Mouse (Mus musculus) lung, adult 2 months (tissue): ENCODE measurements at regions not wholly inside any gene's neighbourhood (a gene's known extent, or its start where the extent isn't known, plus 50 kb on each side); places are given as distances from the start of the nearest gene placed in this dataset.

Source experiments
- DNase-seq: peaks from one replicate; pipeline ENCODE4 v3.0.0; 2022
- H3K4me1 ChIP-seq: fragments of 200-500 bp; 2 replicates; pipeline ENCODE4 v1.6.1; 2011; ENCODE audit warnings: low read length; ENCODE audit not compliant: control insufficient read depth, insufficient read depth
- H3K4me3 ChIP-seq: fragments of 200-500 bp; replicated peaks from 2 replicates; pipeline ENCODE3; 2011; ENCODE audit warnings: low read depth, mild to moderate bottlenecking, control low read depth, low read length; ENCODE audit errors: extremely low read depth
- CTCF ChIP-seq: fragments of 200-500 bp; IDR thresholded peaks from 2 replicates; pipeline ENCODE4 v1.5.1; 2011; ENCODE audit warnings: mild to moderate bottlenecking, low read length, control low read depth; ENCODE audit not compliant: insufficient read depth
- POLR2A ChIP-seq: fragments of 200-500 bp; IDR thresholded peaks from 2 replicates; pipeline ENCODE4 v1.6.1; 2011; ENCODE audit warnings: low read depth, mild to moderate bottlenecking, control low read depth, low read length, borderline replicate concordance; ENCODE audit errors: extremely low read depth
- WGBS: fragments of 180-500 bp; shearing (Covaris S2); methylation state at CpG from one replicate; pipeline ENCODE4 v1.1.7; 2018; 5-methylcytosine and 5-hydroxymethylcytosine counted together

- TF ChIP-seq CTCF = no peak
- TF ChIP-seq POLR2A = no peak
- DNase-seq = no peak
- no peak overlapping the region for H3K4me3 ChIP-seq
- peaks cover 5% of the 10 kb centered on the region; the same call in 1 of the 2 replicates for H3K4me1 ChIP-seq
- WGBS = 78% methylated on average over 4 of the region's 4 CpGs
These were observed 157.7 kb downstream of the Ifng start for GRCm38 (mm10) chr10:118598497-118598896.

DNA sequence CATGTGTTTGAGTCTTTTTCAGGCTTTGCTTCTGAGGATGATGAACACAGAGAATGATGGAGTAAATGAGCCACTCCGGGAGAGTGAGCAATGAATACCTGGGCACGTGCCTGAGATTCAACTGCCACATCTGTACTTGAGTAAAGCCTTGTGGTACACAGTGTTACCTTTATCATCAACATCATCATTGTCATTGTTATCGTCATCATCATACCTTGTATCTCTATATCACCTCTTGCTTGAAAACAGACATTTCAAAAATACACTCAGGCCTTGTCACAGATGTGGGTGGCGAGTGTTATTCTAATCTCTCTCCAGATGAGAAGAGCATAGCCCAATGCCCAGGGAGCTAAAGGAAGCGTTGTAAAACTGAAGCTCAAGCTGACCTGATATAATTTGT is 158.4 kb downstream of the Ifng start:
- TF ChIP-seq CTCF (no peak), POLR2A (no peak)
- H3K4me3 ChIP-seq = no peak overlapping the region
- WGBS = 78% methylated on average over 5 of the region's 5 CpGs
- H3K4me1 ChIP-seq = peaks cover 5% of the 10 kb centered on the region; the same call in 1 of the 2 replicates
- DNase-seq = no peak

- 56% methylated on average over 4 of the region's 4 CpGs for WGBS
- Histone ChIP-seq H3K4me1 (peaks cover 5% of the 10 kb centered on the region; the same call in 1 of the 2 replicates), H3K4me3 (no peak overlapping the region)
- no peak for TF ChIP-seq CTCF
- TF ChIP-seq POLR2A = no peak
- no peak for DNase-seq
These were observed 158.8 kb downstream of the Ifng start for GRCm38 (mm10) chr10:118599610-118600009.

DNA sequence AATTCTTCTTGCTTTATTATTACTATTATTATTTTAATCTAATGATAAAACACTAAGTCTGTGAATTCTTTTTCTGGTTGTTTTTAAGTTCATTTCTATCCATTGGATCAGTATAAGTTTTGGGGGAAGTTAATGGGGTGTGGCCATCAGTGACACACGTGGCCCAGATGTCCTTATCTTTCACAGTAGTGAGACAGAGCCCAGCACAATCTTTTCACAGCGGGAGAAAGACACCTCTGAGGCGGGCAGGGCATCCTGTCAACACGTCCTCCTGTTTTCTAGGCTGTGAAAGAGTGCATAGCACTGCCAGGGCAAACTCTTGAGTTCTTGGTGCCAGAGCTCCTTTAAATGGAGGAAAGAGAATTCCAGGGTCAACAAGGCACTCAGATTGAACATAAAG is 162.1 kb downstream of the Ifng start:
- 39% methylated on average over 4 of the region's 4 CpGs for WGBS

DNA sequence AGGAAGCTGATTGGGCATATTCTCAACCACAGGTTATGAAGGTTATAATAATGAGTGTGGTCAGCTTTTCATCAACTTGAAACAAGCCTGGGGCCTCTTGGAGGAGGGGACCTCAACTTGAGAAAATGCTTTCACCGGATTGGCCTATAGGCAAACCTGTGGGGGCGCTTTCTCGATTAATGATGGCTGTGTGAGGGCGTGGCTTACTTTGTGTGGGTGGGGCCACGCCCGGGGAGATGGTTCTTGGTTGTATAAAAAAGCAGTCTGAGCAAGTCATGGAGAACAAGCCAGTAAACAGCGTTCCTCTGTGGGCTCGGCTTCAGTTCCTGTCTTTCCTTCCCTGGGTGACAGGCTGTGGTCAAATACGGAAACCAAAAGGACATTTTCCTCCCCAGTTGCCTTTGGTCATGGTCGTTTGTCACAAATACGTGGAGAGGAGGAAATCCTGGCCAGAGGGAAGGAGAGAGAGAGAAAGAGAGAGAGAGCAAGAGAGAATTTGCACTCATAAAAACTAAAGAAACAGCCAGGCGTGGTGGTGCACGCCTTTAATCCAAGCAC is 163.1 kb downstream of the Ifng start:
- WGBS = 81% methylated on average over 13 of the region's 13 CpGs

More for the DNA sequence above, 162.1 kb downstream of the Ifng start:
- no peak overlapping the region for H3K4me3 ChIP-seq
- TF ChIP-seq POLR2A (no peak), CTCF (no peak)
- DNase-seq = no peak
- H3K4me1 ChIP-seq = no peaks in the 10 kb centered on the region

GRCm38 (mm10) chr10:118605156-118605821 is 164.4 kb downstream of the Ifng start:
- WGBS = 83% methylated on average over 10 of the region's 10 CpGs
- no peak for DNase-seq
- TF ChIP-seq CTCF (no peak), POLR2A (no peak)
- Histone ChIP-seq H3K4me3 (no peak overlapping the region), H3K4me1 (no peaks in the 10 kb centered on the region)

More for the DNA sequence above, 163.1 kb downstream of the Ifng start:
- TF ChIP-seq POLR2A (no peak), CTCF (no peak)
- H3K4me3 ChIP-seq = no peak overlapping the region
- no peaks in the 10 kb centered on the region for H3K4me1 ChIP-seq
- no peak for DNase-seq

DNA sequence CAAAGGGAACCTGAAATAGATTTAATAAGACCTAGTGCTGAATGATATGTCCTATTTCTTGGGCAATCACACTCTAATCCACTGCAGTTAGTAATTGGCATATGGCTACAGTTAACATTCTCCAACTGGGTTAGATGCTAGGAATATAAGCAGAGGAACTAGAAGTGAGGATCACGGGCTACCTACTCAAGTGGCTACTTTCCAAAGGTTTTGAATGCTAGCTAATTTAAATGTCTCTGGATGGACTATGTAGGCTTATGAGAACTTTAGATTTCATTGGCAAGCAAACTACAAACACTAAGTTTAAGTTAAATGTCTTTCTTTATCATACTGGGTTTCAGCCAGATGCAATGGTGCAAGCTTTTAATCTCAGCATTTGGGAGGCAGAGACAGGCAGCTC is 166.6 kb downstream of the Ifng start:
- WGBS = 89% methylated on average over 1 of the region's 1 CpGs
- Histone ChIP-seq H3K4me3 (no peak overlapping the region), H3K4me1 (no peaks in the 10 kb centered on the region)
- DNase-seq = no peak
- no peak for TF ChIP-seq CTCF
- no peak for TF ChIP-seq POLR2A

- no peak overlapping the region for H3K4me3 ChIP-seq
- 54% methylated on average over 4 of the region's 4 CpGs for WGBS
- TF ChIP-seq CTCF (no peak), POLR2A (no peak)
- no peak for DNase-seq
- H3K4me1 ChIP-seq = no peaks in the 10 kb centered on the region
These were observed 167.7 kb downstream of the Ifng start for GRCm38 (mm10) chr10:118608376-118609145.

DNA sequence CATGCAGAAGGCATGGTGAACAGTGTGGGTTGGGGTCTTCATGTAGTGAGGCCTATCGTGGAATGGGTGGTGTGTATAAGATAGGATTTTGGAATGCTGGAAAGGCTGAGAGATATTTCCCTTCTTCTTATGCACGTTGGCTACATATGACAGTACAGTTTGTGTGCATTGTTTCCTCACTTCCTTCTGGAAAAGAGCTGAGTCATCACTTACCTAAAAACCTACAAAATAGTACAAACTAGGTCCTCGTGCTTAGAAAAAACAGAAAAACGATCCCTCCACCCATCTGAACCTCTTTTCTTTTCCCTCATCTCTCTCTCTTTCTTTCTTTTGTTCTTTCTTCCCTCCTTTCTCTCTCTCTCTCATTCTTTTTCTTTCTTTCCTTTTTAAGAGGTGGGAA is 168.3 kb downstream of the Ifng start:
- WGBS = 43% methylated on average over 4 of the region's 4 CpGs
- Histone ChIP-seq H3K4me3 (no peak overlapping the region), H3K4me1 (no peaks in the 10 kb centered on the region)
- no peak for DNase-seq
- TF ChIP-seq CTCF (no peak), POLR2A (no peak)
